Mouse (Mus musculus): ENCODE measurements at regions not wholly inside any gene's neighbourhood (a gene's known extent, or its start where the extent isn't known, plus 50 kb on each side); places are given as distances from the start of the nearest gene placed in this dataset.

GRCm38 (mm10) chr10:91314441-91314840, 133.3 kb upstream of the Tmpo start:
- no peak overlapping the region for H3K4me2 ChIP-seq (ENCODE audit: low read depth, severe bottlenecking)
- whole genome bisulfite sequencing = 89% methylated on average over 1 of the region's 1 CpGs
- no peak overlapping the region for H3K4me3 ChIP-seq (ENCODE audit: low read depth, low read length)
- no peak overlapping the region for H3K27ac ChIP-seq (replicated peaks; ENCODE audit: low read depth, low read length)
- no peaks in the 10 kb centered on the region for H3K27me3 ChIP-seq (ENCODE audit: control insufficient read depth, insufficient read depth, low read length)
- H3K4me1 ChIP-seq (ENCODE audit: control insufficient read depth, insufficient read depth, low read length) = no peaks in the 10 kb centered on the region
- ATAC-seq (ENCODE audit: insufficient number of reproducible peaks, low FRiP score, low TSS enrichment, low read depth) (no peak), DNase-seq (ENCODE audit: low spot score) (no peak)
- H3K36me3 ChIP-seq (ENCODE audit: control insufficient read depth, insufficient read depth, low read length) = no peaks in the 10 kb centered on the region
- H3K9me3 ChIP-seq (ENCODE audit: control insufficient read depth, low read length) = no peaks in the 10 kb centered on the region
- no peak overlapping the region for H3K9ac ChIP-seq (ENCODE audit: low read length)

- H3K27me3 ChIP-seq (ENCODE audit: control insufficient read depth, insufficient read depth, low read length) = no peaks in the 10 kb centered on the region
- no peaks in the 10 kb centered on the region for H3K4me1 ChIP-seq (ENCODE audit: control insufficient read depth, insufficient read depth, low read length)
- H3K9me3 ChIP-seq (ENCODE audit: control insufficient read depth, low read length) = no peaks in the 10 kb centered on the region
- ATAC-seq (ENCODE audit: insufficient number of reproducible peaks, low FRiP score, low TSS enrichment, low read depth) (no peak), DNase-seq (ENCODE audit: low spot score) (no peak)
- H3K4me2 ChIP-seq (ENCODE audit: low read depth, severe bottlenecking) = no peak overlapping the region
- H3K27ac ChIP-seq (replicated peaks; ENCODE audit: low read depth, low read length) = no peak overlapping the region
- H3K4me3 ChIP-seq (ENCODE audit: low read depth, low read length) = no peak overlapping the region
- H3K36me3 ChIP-seq (ENCODE audit: control insufficient read depth, insufficient read depth, low read length) = no peaks in the 10 kb centered on the region
- 76% methylated on average over 3 of the region's 3 CpGs for WGBS
- H3K9ac ChIP-seq (ENCODE audit: low read length) = no peak overlapping the region
Observed at GRCm38 (mm10) chr10:91313316-91313715, 132.2 kb upstream of the Tmpo start.

- H3K27me3 ChIP-seq (ENCODE audit: control insufficient read depth, insufficient read depth, low read length) = no peaks in the 10 kb centered on the region
- H3K4me2 ChIP-seq (ENCODE audit: low read depth, severe bottlenecking) = no peak overlapping the region
- ATAC-seq (ENCODE audit: insufficient number of reproducible peaks, low FRiP score, low TSS enrichment, low read depth) (no peak), DNase-seq (ENCODE audit: low spot score) (no peak)
- H3K36me3 ChIP-seq (ENCODE audit: control insufficient read depth, insufficient read depth, low read length) = no peaks in the 10 kb centered on the region
- H3K9me3 ChIP-seq (ENCODE audit: control insufficient read depth, low read length) = no peaks in the 10 kb centered on the region
- no peak overlapping the region for H3K9ac ChIP-seq (ENCODE audit: low read length)
- H3K27ac ChIP-seq (replicated peaks; ENCODE audit: low read depth, low read length) = no peak overlapping the region
- WGBS = 78% methylated on average over 5 of the region's 5 CpGs
- no peak overlapping the region for H3K4me3 ChIP-seq (ENCODE audit: low read depth, low read length)
- no peaks in the 10 kb centered on the region for H3K4me1 ChIP-seq (ENCODE audit: control insufficient read depth, insufficient read depth, low read length)
Observed at GRCm38 (mm10) chr10:91312913-91313312, 131.8 kb upstream of the Tmpo start.

GRCm38 (mm10) chr10:91300067-91300466, 119.0 kb upstream of the Tmpo start:
- no peak overlapping the region for H3K9ac ChIP-seq (ENCODE audit: low read length)
- H3K4me1 ChIP-seq (ENCODE audit: control insufficient read depth, insufficient read depth, low read length) = no peaks in the 10 kb centered on the region
- H3K27ac ChIP-seq (replicated peaks; ENCODE audit: low read depth, low read length) = no peak overlapping the region
- ATAC-seq (ENCODE audit: insufficient number of reproducible peaks, low FRiP score, low TSS enrichment, low read depth) = no peak
- H3K4me3 ChIP-seq (ENCODE audit: low read depth, low read length) = no peak overlapping the region
- no peaks in the 10 kb centered on the region for H3K27me3 ChIP-seq (ENCODE audit: control insufficient read depth, insufficient read depth, low read length)
- WGBS = 72% methylated on average over 7 of the region's 7 CpGs
- H3K9me3 ChIP-seq (ENCODE audit: control insufficient read depth, low read length) = no peaks in the 10 kb centered on the region
- no peak overlapping the region for H3K4me2 ChIP-seq (ENCODE audit: low read depth, severe bottlenecking)
- no peaks in the 10 kb centered on the region for H3K36me3 ChIP-seq (ENCODE audit: control insufficient read depth, insufficient read depth, low read length)
- DNase-seq (ENCODE audit: low spot score) = no peak

GRCm38 (mm10) chr10:91297792-91298460, 116.8 kb upstream of the Tmpo start:
- peak; percentile 69 for DNase-seq (ENCODE audit: low spot score)

GRCm38 (mm10) chr10:91295345-91295744, 114.2 kb upstream of the Tmpo start:
- no peak overlapping the region for H3K4me2 ChIP-seq (ENCODE audit: low read depth, severe bottlenecking)
- ATAC-seq (ENCODE audit: insufficient number of reproducible peaks, low FRiP score, low TSS enrichment, low read depth) (no peak), DNase-seq (ENCODE audit: low spot score) (no peak)
- H3K4me1 ChIP-seq (ENCODE audit: control insufficient read depth, insufficient read depth, low read length) = no peaks in the 10 kb centered on the region
- H3K9me3 ChIP-seq (ENCODE audit: control insufficient read depth, low read length) = no peaks in the 10 kb centered on the region
- 84% methylated on average over 8 of the region's 8 CpGs for WGBS
- H3K27ac ChIP-seq (replicated peaks; ENCODE audit: low read depth, low read length) = no peak overlapping the region
- no peaks in the 10 kb centered on the region for H3K27me3 ChIP-seq (ENCODE audit: control insufficient read depth, insufficient read depth, low read length)
- H3K9ac ChIP-seq (ENCODE audit: low read length) = no peak overlapping the region
- no peaks in the 10 kb centered on the region for H3K36me3 ChIP-seq (ENCODE audit: control insufficient read depth, insufficient read depth, low read length)
- H3K4me3 ChIP-seq (ENCODE audit: low read depth, low read length) = no peak overlapping the region

More at GRCm38 (mm10) chr10:91297792-91298460, 116.8 kb upstream of the Tmpo start:
- Histone ChIP-seq H3K4me3 (ENCODE audit: low read depth, low read length) (no peak overlapping the region), H3K9ac (ENCODE audit: low read length) (no peak overlapping the region), H3K4me2 (ENCODE audit: low read depth, severe bottlenecking) (no peak overlapping the region), H3K4me1 (ENCODE audit: control insufficient read depth, insufficient read depth, low read length) (no peaks in the 10 kb centered on the region), H3K9me3 (ENCODE audit: control insufficient read depth, low read length) (no peaks in the 10 kb centered on the region), H3K27ac (replicated peaks; ENCODE audit: low read depth, low read length) (no peak overlapping the region), H3K27me3 (ENCODE audit: control insufficient read depth, insufficient read depth, low read length) (no peaks in the 10 kb centered on the region), H3K36me3 (ENCODE audit: control insufficient read depth, insufficient read depth, low read length) (no peaks in the 10 kb centered on the region)
- peak; percentile 57; the same call in 1 of the 2 replicates for ATAC-seq (ENCODE audit: insufficient number of reproducible peaks, low FRiP score, low TSS enrichment, low read depth)
- WGBS = 27% methylated on average over 9 of the region's 9 CpGs

- H3K4me3 ChIP-seq (ENCODE audit: low read depth, low read length) = no peak overlapping the region
- no peak overlapping the region for H3K4me2 ChIP-seq (ENCODE audit: low read depth, severe bottlenecking)
- H3K9ac ChIP-seq (ENCODE audit: low read length) = no peak overlapping the region
- no peaks in the 10 kb centered on the region for H3K4me1 ChIP-seq (ENCODE audit: control insufficient read depth, insufficient read depth, low read length)
- H3K9me3 ChIP-seq (ENCODE audit: control insufficient read depth, low read length) = no peaks in the 10 kb centered on the region
- no peaks in the 10 kb centered on the region for H3K27me3 ChIP-seq (ENCODE audit: control insufficient read depth, insufficient read depth, low read length)
- peak; percentile 18 for DNase-seq (ENCODE audit: low spot score)
- H3K36me3 ChIP-seq (ENCODE audit: control insufficient read depth, insufficient read depth, low read length) = no peaks in the 10 kb centered on the region
- WGBS = 89% methylated on average over 6 of the region's 6 CpGs
- no peak for ATAC-seq (ENCODE audit: insufficient number of reproducible peaks, low FRiP score, low TSS enrichment, low read depth)
- H3K27ac ChIP-seq (replicated peaks; ENCODE audit: low read depth, low read length) = no peak overlapping the region
Observed at GRCm38 (mm10) chr10:91293226-91293625, 112.1 kb upstream of the Tmpo start.

GRCm38 (mm10) chr10:91284259-91284658, 103.1 kb upstream of the Tmpo start:
- Histone ChIP-seq H3K9ac (ENCODE audit: low read length) (no peak overlapping the region), H3K4me2 (ENCODE audit: low read depth, severe bottlenecking) (no peak overlapping the region), H3K27ac (replicated peaks; ENCODE audit: low read depth, low read length) (no peak overlapping the region), H3K36me3 (ENCODE audit: control insufficient read depth, insufficient read depth, low read length) (no peaks in the 10 kb centered on the region), H3K9me3 (ENCODE audit: control insufficient read depth, low read length) (no peaks in the 10 kb centered on the region), H3K27me3 (ENCODE audit: control insufficient read depth, insufficient read depth, low read length) (no peaks in the 10 kb centered on the region), H3K4me3 (ENCODE audit: low read depth, low read length) (no peak overlapping the region), H3K4me1 (ENCODE audit: control insufficient read depth, insufficient read depth, low read length) (0 out of 2 replicates have a peak, but pooled peaks cover 2% of the 10 kb centered on the region)
- DNase-seq (ENCODE audit: low spot score) (no peak), ATAC-seq (ENCODE audit: insufficient number of reproducible peaks, low FRiP score, low TSS enrichment, low read depth) (no peak)
- 91% methylated on average over 9 of the region's 9 CpGs for WGBS
